Mouse (Mus musculus): ENCODE data around the gene Zfp651.

Gene Zfp651

GRCm38 (mm10) chr9:121762248-121762647, 3.1 kb downstream of the Zfp651 start:
- no peak for DNase-seq (ENCODE audit: low spot score)

- no peak for DNase-seq (ENCODE audit: low spot score)
Measured at GRCm38 (mm10) chr9:121762761-121763160, 3.6 kb downstream of the Zfp651 start.

DNA sequence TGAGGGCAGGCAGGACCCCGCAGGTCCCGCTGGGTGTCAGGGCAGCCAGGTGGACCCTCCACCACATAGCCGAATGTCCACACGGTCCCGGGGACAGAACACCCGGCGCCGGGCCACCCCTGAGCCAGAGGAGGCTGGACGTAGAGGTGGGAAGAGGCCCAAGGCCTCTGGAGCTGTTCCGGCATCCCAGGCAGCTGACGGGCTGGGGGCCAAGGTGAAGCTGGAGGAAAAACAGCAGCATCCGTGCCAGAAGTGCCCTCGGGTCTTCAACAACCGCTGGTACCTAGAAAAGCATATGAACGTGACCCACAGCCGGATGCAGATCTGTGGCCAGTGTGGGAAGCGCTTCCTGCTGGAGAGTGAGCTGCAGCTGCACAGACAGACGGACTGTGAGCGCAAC, 4.6 kb downstream of the Zfp651 start:
- DNase-seq (ENCODE audit: low spot score): no peak

- DNase-seq (ENCODE audit: low spot score): no peak
Measured at GRCm38 (mm10) chr9:121765166-121765855, 6.2 kb downstream of the Zfp651 start.

GRCm38 (mm10) chr9:121772412-121772811, 13.3 kb downstream of the Zfp651 start:
- DNase-seq (ENCODE audit: low spot score): no peak

DNA sequence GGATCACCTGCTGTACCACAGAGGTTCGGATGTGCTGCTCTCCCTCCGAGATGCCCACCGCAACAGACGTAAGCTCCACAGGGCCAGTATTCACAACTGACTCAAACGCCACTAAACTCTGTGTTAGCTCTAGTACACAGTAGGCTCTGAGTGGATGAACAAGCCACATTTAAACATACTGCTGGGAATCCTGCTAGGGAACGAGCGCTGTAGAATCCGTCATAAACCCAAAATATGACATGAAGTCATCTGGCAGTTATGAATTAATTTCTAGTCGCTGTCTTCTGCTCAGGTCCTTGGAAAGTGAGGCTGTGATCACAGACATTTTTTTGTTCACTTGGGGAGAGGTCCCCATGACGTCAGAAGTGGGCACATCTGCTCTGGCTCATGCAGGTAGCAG, 16.8 kb downstream of the Zfp651 start:
- DNase-seq (ENCODE audit: low spot score): no peak

DNA sequence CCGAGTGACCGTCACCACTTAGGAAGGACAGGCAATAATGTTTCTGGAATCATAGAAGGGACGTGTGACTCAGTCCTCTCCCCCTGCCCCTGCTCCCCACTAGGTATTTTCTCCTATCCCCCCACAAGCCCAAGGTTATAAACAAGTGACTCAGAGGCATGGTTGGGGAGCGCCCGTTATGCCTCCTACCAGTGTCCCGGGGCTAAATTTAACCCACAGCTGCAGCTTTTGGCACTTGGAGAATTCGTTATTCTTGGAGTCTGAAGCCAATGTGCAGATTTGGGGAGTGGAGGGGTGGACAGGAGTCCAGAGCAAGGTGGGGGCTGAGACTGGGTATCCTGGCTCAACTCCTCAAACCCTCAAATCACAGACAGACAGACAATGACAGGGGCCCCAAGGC, 17.4 kb downstream of the Zfp651 start:
- no peak for DNase-seq (ENCODE audit: low spot score)

DNA sequence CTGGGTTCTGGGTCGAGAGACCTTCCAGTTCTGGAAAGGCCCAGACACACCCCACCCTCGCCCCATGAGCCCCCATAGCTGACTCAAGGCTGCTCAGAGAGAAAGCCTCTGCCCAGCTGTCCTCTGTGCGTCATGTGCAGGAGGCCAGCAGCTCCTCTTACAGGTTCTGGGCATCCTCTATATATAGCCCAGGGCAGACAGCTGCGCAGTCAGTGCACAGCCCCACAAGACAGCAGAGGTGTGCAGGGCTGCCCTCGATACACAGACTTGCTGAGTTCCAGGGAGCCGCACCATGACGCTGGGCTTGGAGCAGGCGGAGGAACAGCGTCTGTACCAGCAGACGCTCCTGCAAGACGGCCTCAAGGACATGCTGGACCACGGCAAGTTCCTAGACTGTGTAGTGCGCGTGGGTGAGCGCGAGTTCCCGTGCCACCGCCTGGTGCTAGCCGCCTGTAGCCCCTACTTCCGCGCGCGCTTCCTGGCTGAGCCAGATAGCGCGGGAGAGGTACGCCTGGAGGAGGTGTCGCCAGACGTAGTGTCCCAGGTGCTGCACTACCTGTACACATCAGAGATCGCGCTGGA, 18.4 kb downstream of the Zfp651 start, which contains the start of gene Klhl40:
TSS of gene Klhl40 (plus strand) at position 124 of the 582 bp plus-strand sequence.
- DNase-seq (ENCODE audit: low spot score): no peak

DNA sequence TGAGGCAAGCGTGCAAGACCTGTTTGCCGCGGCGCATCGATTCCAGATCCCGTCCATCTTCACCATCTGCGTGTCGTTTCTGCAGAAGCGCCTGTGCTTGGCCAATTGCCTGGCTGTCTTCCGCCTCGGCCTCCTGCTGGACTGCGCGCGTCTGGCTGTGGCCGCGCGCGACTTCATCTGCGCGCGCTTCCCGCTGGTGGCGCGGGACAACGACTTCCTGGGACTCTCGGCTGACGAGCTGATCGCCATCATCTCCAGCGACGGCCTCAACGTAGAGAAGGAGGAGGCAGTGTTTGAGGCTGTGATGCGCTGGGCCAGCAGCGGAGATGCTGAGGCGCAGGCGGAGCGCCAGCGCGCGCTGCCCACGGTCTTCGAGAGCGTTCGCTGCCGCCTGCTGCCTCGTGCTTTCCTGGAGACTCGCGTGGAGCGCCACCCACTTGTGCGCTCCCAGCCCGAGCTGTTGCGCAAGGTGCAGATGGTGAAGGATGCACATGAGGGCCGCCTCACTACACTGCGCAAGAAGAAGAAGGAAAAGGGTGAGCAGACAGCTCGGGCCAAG, 19.0 kb downstream of the Zfp651 start:
- no peak for DNase-seq (ENCODE audit: low spot score)

GRCm38 (mm10) chr9:121784801-121785200, 25.7 kb downstream of the Zfp651 start:
- no peak for DNase-seq (ENCODE audit: low spot score)

DNA sequence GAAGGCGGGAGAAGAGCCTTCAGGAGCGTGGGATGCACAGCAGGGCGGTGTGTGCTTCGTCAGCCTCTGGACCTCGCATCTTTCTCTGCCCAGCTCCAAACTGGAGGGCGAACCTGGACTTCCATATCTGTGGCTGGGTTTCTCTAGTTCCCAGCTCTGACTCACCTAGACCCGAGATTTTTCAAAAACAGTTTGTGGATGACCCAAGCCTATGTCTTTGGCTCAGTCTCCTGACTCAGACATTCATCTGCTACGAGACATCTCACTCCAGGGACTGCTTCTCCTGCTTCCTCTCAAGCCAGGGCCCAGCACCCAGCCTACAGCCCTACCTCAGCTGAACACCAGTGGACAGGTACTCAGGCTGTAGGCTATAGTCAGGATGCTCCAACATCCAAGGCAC, 26.1 kb downstream of the Zfp651 start:
- DNase-seq (ENCODE audit: low spot score): no peak

- no peak for DNase-seq (ENCODE audit: low spot score)
Measured at GRCm38 (mm10) chr9:121786359-121786758, 27.2 kb downstream of the Zfp651 start.

- DNase-seq (ENCODE audit: low spot score): no peak
Measured at GRCm38 (mm10) chr9:121791206-121791605, 32.1 kb downstream of the Zfp651 start.

GRCm38 (mm10) chr9:121791757-121792521, 32.8 kb downstream of the Zfp651 start, which contains the start of gene Hhatl:
Hhatl (minus strand) TSS chr9:121792507.
- no peak for DNase-seq (ENCODE audit: low spot score)

GRCm38 (mm10) chr9:121794972-121795539, 35.9 kb downstream of the Zfp651 start:
- DNase-seq (ENCODE audit: low spot score): no peak

DNA sequence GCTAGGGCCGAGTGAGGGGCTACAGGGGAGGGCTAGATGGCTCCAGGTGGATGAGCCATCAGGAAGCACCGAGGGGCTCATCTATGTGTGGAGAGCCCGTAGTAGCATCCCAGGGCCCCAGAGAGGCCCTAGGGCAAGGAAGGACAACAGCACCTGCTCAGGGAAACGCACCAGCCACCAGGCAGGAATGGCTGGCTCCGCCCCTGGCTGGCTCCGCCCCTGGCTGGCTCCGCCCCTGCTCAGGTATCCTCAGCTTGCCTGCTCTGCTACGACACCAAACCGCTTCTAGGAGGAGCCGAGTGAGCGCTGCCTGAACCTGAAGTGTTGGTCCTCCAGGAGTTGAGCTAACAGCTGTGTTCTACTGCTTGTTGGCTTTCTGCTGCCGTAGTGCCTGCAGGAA, 38.6 kb downstream of the Zfp651 start:
- no peak for DNase-seq (ENCODE audit: low spot score)

DNA sequence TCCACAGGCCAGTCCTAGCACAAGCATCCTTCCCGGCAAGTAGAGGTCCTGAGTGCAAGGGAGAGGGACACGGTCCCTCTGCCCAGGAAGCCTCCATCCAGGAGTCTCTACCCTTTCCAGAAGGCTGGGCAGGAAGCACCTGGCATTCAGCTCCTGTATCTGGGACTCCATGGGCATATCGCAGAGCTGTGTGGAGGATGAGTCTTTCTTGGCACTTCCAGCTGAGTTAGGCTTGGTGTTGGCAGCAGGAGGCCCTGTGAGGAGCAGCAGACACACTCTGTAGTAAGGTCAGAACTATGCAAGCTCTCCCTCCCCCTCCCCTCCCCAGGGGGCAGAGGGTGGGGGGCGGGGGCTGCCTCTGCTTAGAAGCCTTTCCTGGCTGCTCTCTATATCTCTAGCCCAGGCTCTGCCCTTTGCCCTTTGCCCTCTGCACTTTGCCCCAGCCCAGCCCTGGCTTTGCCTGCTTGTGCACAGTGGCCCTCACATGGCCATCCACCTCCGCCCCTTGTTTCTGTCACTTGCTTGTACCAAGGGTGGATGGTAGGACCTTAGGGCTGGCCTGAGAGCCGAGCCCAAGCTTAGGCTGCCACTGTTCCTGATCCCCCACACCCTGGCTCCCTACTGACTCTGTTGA, 39.9 kb downstream of the Zfp651 start:
- no peak for DNase-seq (ENCODE audit: low spot score)

GRCm38 (mm10) chr9:121802747-121803146, 43.6 kb downstream of the Zfp651 start:
- DNase-seq (ENCODE audit: low spot score): no peak

GRCm38 (mm10) chr9:121807546-121807945, 48.4 kb downstream of the Zfp651 start:
- no peak for DNase-seq (ENCODE audit: low spot score)

GRCm38 (mm10) chr9:121807947-121808346, 48.8 kb downstream of the Zfp651 start:
- no peak for DNase-seq (ENCODE audit: low spot score)

DNA sequence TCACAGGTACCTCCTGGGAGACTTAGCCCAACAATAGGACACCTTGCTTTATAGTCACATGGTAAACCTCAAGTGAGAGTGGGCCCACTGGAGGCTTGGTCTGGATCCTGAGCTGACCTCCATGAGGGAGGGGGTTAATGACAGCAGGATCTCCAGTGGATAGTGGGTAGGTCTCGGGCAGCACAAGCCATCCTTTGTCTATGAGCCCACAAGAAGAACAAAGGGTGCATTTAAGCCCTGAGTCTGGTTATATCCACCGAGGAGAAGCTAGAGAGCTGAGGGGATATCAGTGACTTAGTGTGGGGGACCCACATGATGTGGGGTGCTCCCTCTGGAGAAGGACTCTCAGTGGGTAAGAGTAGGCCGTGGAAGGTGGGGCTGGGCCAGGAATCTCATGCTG, 49.4 kb downstream of the Zfp651 start:
- no peak for DNase-seq (ENCODE audit: low spot score)

Measured in urinary bladder, postnatal 10 days (tissue).